Mouse (Mus musculus): ENCODE measurements around the gene Havcr1. TPM values are rescaled to one million over a fixed set of nuclear protein-coding genes. Genes with fewer than 3 reads are reported as not detected.

Gene Havcr1
- total RNA-seq, 2 experiments from 2014 or later: not detected

- no peak for ATAC-seq (replicated peaks; ENCODE audit: low FRiP score, poor library complexity, severe bottlenecking)
Measured at GRCm38 (mm10) chr11:46817692-46818091, 82.8 kb downstream of the Havcr1 start.

GRCm38 (mm10) chr11:46819930-46820329 lies 85.0 kb downstream of the Havcr1 start:
- ATAC-seq (replicated peaks; ENCODE audit: low FRiP score, poor library complexity, severe bottlenecking): no peak

Other genes with a start within 250 kb of the Havcr1 start
- gene Gm12169, start 210.9 kb upstream of the Havcr1 start, total RNA-seq (2015; ENCODE audit: low replicate concordance): not detected in 2 replicates
- not detected in 2 replicates for gene Gm12169, start 210.9 kb upstream of the Havcr1 start, total RNA-seq (2017; ENCODE audit: low replicate concordance)
- gene BC053393, start 163.5 kb upstream of the Havcr1 start, total RNA-seq (2015; ENCODE audit: low replicate concordance): not detected in 2 replicates
- gene BC053393, start 163.5 kb upstream of the Havcr1 start, total RNA-seq (2017; ENCODE audit: low replicate concordance): not detected in 2 replicates
- gene Dppa1, start 105.8 kb upstream of the Havcr1 start, total RNA-seq (2015; ENCODE audit: low replicate concordance): not detected in 2 replicates
- gene Dppa1, start 105.8 kb upstream of the Havcr1 start, total RNA-seq (2017; ENCODE audit: low replicate concordance): not detected in 2 replicates
- not detected in 2 replicates for gene Timd2, start 28.0 kb upstream of the Havcr1 start, total RNA-seq (2015; ENCODE audit: low replicate concordance)
- gene Timd2, start 28.0 kb upstream of the Havcr1 start, total RNA-seq (2017; ENCODE audit: low replicate concordance): not detected in 2 replicates
- gene Timd4, start 75.7 kb downstream of the Havcr1 start, total RNA-seq (2015; ENCODE audit: low replicate concordance): 2.9 and 3.8 TPM in 2 replicates
- 3.9 and 5.6 TPM in 2 replicates for gene Timd4, start 75.7 kb downstream of the Havcr1 start, total RNA-seq (2017; ENCODE audit: low replicate concordance)

Measured in erythroid progenitor cell, adult 5-6 weeks (primary cell).